Comparison of ENCODE assay signal across 11 mouse cellular contexts in genomic region chr19:10905728-10906000, GRCm38 (mm10). TPM values are rescaled to one million over a fixed set of nuclear protein-coding genes. Genes with fewer than 3 reads are reported as not detected.
DNase-seq lines count a peak whose midpoint lies in the region; ATAC-seq and TF ChIP-seq lines count a peak whose summit lies in the region.
"Had no signal": no experiment of that assay in that cellular context is flagged by ENCODE, and none has a peak within 500 bp of the region (broad histone marks: within the 10 kb centered on the region; RNA-seq: fewer than 3 reads in every experiment).

No protein-coding gene starts in this region.

- no peaks in the 10 kb centered on the region for H3K79me2 ChIP-seq in liver, adult 2 months (ENCODE audit: control insufficient read depth, insufficient read depth, low read length)

- H3K9ac ChIP-seq in heart, embryonic 12.5 days = peak overlapping the region; percentile 55; the same call in 1 of the 2 replicates
- H3K9ac ChIP-seq in liver, adult 2 months (ENCODE audit: low read depth, low read length) = no peak overlapping the region
- no peak overlapping the region for H3K9ac ChIP-seq in hindbrain, embryonic 15.5 days
- H3K9ac ChIP-seq: midbrain, embryonic 13.5 days had no signal

- peaks cover 66% of the 10 kb centered on the region for H3K36me3 ChIP-seq in heart, embryonic 12.5 days
- H3K36me3 ChIP-seq in liver, adult 2 months (ENCODE audit: control insufficient read depth, insufficient read depth, low read length) = peaks cover 42% of the 10 kb centered on the region
- H3K36me3 ChIP-seq in hindbrain, embryonic 15.5 days = peaks cover 53% of the 10 kb centered on the region

- no peaks in the 10 kb centered on the region for H3K9me3 ChIP-seq in heart, embryonic 12.5 days (replicated peaks)
- H3K9me3 ChIP-seq in hindbrain, embryonic 15.5 days = no peaks in the 10 kb centered on the region
- H3K9me3 ChIP-seq: midbrain, embryonic 13.5 days had no signal

- H3K27ac ChIP-seq in heart, embryonic 12.5 days (ENCODE audit: poor library complexity, severe bottlenecking) = peak overlapping the region; percentile 93
- H3K27ac ChIP-seq in liver, adult 2 months (replicated peaks; ENCODE audit: insufficient read depth, low read depth, low read length) = peak overlapping the region; percentile 4; the same call in 1 of the 2 replicates
- H3K27ac ChIP-seq in hindbrain, embryonic 15.5 days (replicated peaks) = peak overlapping the region; percentile 48; the same call in 1 of the 2 replicates
- H3K27ac ChIP-seq in olfactory bulb, adult 2 months (ENCODE audit: insufficient read depth, low read depth, low read length) = peak overlapping the region; percentile 27
- H3K27ac ChIP-seq: midbrain, embryonic 13.5 days had no signal

- ATAC-seq in heart, embryonic 12.5 days (ENCODE audit: insufficient number of reproducible peaks, low FRiP score) = no peak
- ATAC-seq in hindbrain, embryonic 15.5 days (ENCODE audit: low FRiP score, low read depth) = no peak
- ATAC-seq: CD4-positive, CD25-positive, alpha-beta regulatory T cell, adult 4 months; midbrain, embryonic 13.5 days had no signal

- no peaks in the 10 kb centered on the region for H3K27me3 ChIP-seq in heart, embryonic 12.5 days (replicated peaks)
- H3K27me3 ChIP-seq in liver, adult 2 months (ENCODE audit: control insufficient read depth, insufficient read depth, low read length) = no peaks in the 10 kb centered on the region
- H3K27me3 ChIP-seq in hindbrain, embryonic 15.5 days = no peaks in the 10 kb centered on the region
- H3K27me3 ChIP-seq: midbrain, embryonic 13.5 days had no signal

- peaks cover 56% of the 10 kb centered on the region for H3K4me1 ChIP-seq in heart, embryonic 12.5 days (replicated peaks)
- peaks cover 11% of the 10 kb centered on the region for H3K4me1 ChIP-seq in liver, adult 2 months (ENCODE audit: control insufficient read depth, insufficient read depth, low read length)
- no peaks in the 10 kb centered on the region for H3K4me1 ChIP-seq in hindbrain, embryonic 15.5 days (replicated peaks)
- H3K4me1 ChIP-seq in olfactory bulb, adult 2 months (ENCODE audit: control insufficient read depth, insufficient read depth, low read length) = 0 out of 2 replicates have a peak, but pooled peaks cover 4% of the 10 kb centered on the region
- H3K4me1 ChIP-seq: midbrain, embryonic 13.5 days had no signal

- DNase-seq in heart, adult 18-20 months = no peak
- no peak for DNase-seq in liver, adult 2 months (ENCODE audit: extremely low read depth, low read depth, low spot score)
- no peak for DNase-seq in liver
- no peak for DNase-seq in adipocyte (ENCODE audit: low spot score)
- no peak for DNase-seq in thymus, postnatal 0 days (ENCODE audit: low spot score)
- DNase-seq: thymus, postnatal 14 days had no signal

- peak overlapping the region; percentile 31 for H3K4me2 ChIP-seq in heart, embryonic 12.5 days
- no peak overlapping the region for H3K4me2 ChIP-seq in hindbrain, embryonic 15.5 days
- H3K4me2 ChIP-seq: midbrain, embryonic 13.5 days had no signal

- TF ChIP-seq POLR2A in liver, adult 2 months (IDR thresholded peaks at IDR 0.05; ENCODE audit: extremely low read depth, insufficient read depth, low read length) = no peak
- no peak for TF ChIP-seq POLR2A in olfactory bulb, adult 2 months (IDR thresholded peaks at IDR 0.05; ENCODE audit: insufficient read depth, low read depth, low read length)

- H3K4me3 ChIP-seq in heart, embryonic 12.5 days = no peak overlapping the region
- no peak overlapping the region for H3K4me3 ChIP-seq in liver, adult 2 months (ENCODE audit: insufficient read depth, low read depth, low read length)
- H3K4me3 ChIP-seq in hindbrain, embryonic 15.5 days = no peak overlapping the region
- H3K4me3 ChIP-seq in olfactory bulb, adult 2 months (ENCODE audit: insufficient read depth, low read depth, low read length) = no peak overlapping the region
- H3K4me3 ChIP-seq: midbrain, embryonic 13.5 days had no signal

- WGBS in heart, embryonic 12.5 days = 32% methylated on average over 5 of the region's 5 CpGs
- WGBS in liver, adult 2 months = 82% methylated on average over 5 of the region's 5 CpGs
- 83% methylated on average over 5 of the region's 5 CpGs for WGBS in hindbrain, embryonic 15.5 days
- WGBS in olfactory bulb, adult 2 months = 70% methylated on average over 5 of the region's 5 CpGs

- no peak for TF ChIP-seq CTCF in liver, adult 2 months (IDR thresholded peaks at IDR 0.05; ENCODE audit: low read depth, low read length)
- TF ChIP-seq CTCF in olfactory bulb, adult 2 months (IDR thresholded peaks at IDR 0.05; ENCODE audit: insufficient read depth, low read depth, low read length) = no peak

RNA-seq across cellular contexts. Expression of gene Prpf19, which starts 10.6 kb away (rescaled TPM):
- 24.9 and 26.2 TPM in 2 replicates for polyA plus RNA-seq in heart, embryonic 12.5 days (2016; fragmentation: Nextera tagmentation; extraction: Ambion mirVana)
- total RNA-seq in heart, adult 18-20 months (2021) = 100 to 1,000 TPM; 237 to 251 TPM
- 95.5 and 100 TPM in 2 replicates for total RNA-seq in liver, adult 2 months (2014; rRNA removed)
- polyA plus RNA-seq in liver, adult 2 months (2012; rRNA removed) = 150 and 184 TPM in 2 replicates
- 43.3 and 44.1 TPM in 2 replicates for polyA plus RNA-seq in hindbrain, embryonic 15.5 days (2015; fragmentation: Nextera tagmentation; extraction: Ambion mirVana)
- 125 TPM in 1 of 2 replicates, not detected in the other for polyA plus RNA-seq in olfactory bulb, adult 2 months (2012; ENCODE audit: insufficient read depth, insufficient read length, low replicate concordance, missing spikeins)
- 31.6 and 34.9 TPM in 2 replicates for polyA plus RNA-seq in thymus, postnatal 0 days (2015; fragmentation: Nextera tagmentation; extraction: Ambion mirVana)

RNA-seq across cellular contexts. Expression of gene Zp1, which starts 14.8 kb away (rescaled TPM):
- polyA plus RNA-seq in heart, embryonic 12.5 days (2016; fragmentation: Nextera tagmentation; extraction: Ambion mirVana) = not detected in 2 replicates
- not detected for total RNA-seq in heart, adult 18-20 months (2021)
- not detected in 2 replicates for total RNA-seq in liver, adult 2 months (2014; rRNA removed)
- polyA plus RNA-seq in liver, adult 2 months (2012; rRNA removed) = not detected in 2 replicates
- 0.21 and 0.27 TPM in 2 replicates for polyA plus RNA-seq in hindbrain, embryonic 15.5 days (2015; fragmentation: Nextera tagmentation; extraction: Ambion mirVana)
- polyA plus RNA-seq in olfactory bulb, adult 2 months (2012; ENCODE audit: insufficient read depth, insufficient read length, low replicate concordance, missing spikeins) = not detected in 2 replicates
- 0.82 and 1.2 TPM in 2 replicates for polyA plus RNA-seq in thymus, postnatal 0 days (2015; fragmentation: Nextera tagmentation; extraction: Ambion mirVana)
- polyA plus RNA-seq: CD4-positive, CD25-positive, alpha-beta regulatory T cell, adult 4 months; midbrain, embryonic 13.5 days had no signal

RNA-seq across cellular contexts. Expression of gene Tmem109, which starts 23.9 kb away (rescaled TPM):
- 67.4 and 70.9 TPM in 2 replicates for polyA plus RNA-seq in heart, embryonic 12.5 days (2016; fragmentation: Nextera tagmentation; extraction: Ambion mirVana)
- 100 to 1,000 TPM; 104 to 113 TPM for total RNA-seq in heart, adult 18-20 months (2021)
- total RNA-seq in liver, adult 2 months (2014; rRNA removed) = 7.1 and 8.9 TPM in 2 replicates
- polyA plus RNA-seq in liver, adult 2 months (2012; rRNA removed) = 32.2 and 35.2 TPM in 2 replicates
- 45.6 and 46.2 TPM in 2 replicates for polyA plus RNA-seq in hindbrain, embryonic 15.5 days (2015; fragmentation: Nextera tagmentation; extraction: Ambion mirVana)
- polyA plus RNA-seq in olfactory bulb, adult 2 months (2012; ENCODE audit: insufficient read depth, insufficient read length, low replicate concordance, missing spikeins) = not detected in 2 replicates
- polyA plus RNA-seq in thymus, postnatal 0 days (2015; fragmentation: Nextera tagmentation; extraction: Ambion mirVana) = 35.2 and 41.6 TPM in 2 replicates

RNA-seq across cellular contexts. Expression of gene Ptgdr2, which starts 31.3 kb away (rescaled TPM):
- polyA plus RNA-seq in heart, embryonic 12.5 days (2016; fragmentation: Nextera tagmentation; extraction: Ambion mirVana) = 0.09 TPM in 1 of 2 replicates, not detected in the other
- not detected for total RNA-seq in heart, adult 18-20 months (2021)
- not detected in 2 replicates for total RNA-seq in liver, adult 2 months (2014; rRNA removed)
- not detected in 2 replicates for polyA plus RNA-seq in liver, adult 2 months (2012; rRNA removed)
- polyA plus RNA-seq in hindbrain, embryonic 15.5 days (2015; fragmentation: Nextera tagmentation; extraction: Ambion mirVana) = 0.08 and 0.09 TPM in 2 replicates
- polyA plus RNA-seq in olfactory bulb, adult 2 months (2012; ENCODE audit: insufficient read depth, insufficient read length, low replicate concordance, missing spikeins) = not detected in 2 replicates
- polyA plus RNA-seq in thymus, postnatal 0 days (2015; fragmentation: Nextera tagmentation; extraction: Ambion mirVana) = 0.27 and 0.39 TPM in 2 replicates
- polyA plus RNA-seq: CD4-positive, CD25-positive, alpha-beta regulatory T cell, adult 4 months had no signal

RNA-seq across cellular contexts. Expression of gene Tmem132a, which starts 35.9 kb away (rescaled TPM):
- 61.5 and 62.2 TPM in 2 replicates for polyA plus RNA-seq in heart, embryonic 12.5 days (2016; fragmentation: Nextera tagmentation; extraction: Ambion mirVana)
- 10 to 100 TPM; 10.1 to 10.3 TPM for total RNA-seq in heart, adult 18-20 months (2021)
- 0.18 and 0.40 TPM in 2 replicates for total RNA-seq in liver, adult 2 months (2014; rRNA removed)
- 0.75 and 0.90 TPM in 2 replicates for polyA plus RNA-seq in liver, adult 2 months (2012; rRNA removed)
- polyA plus RNA-seq in hindbrain, embryonic 15.5 days (2015; fragmentation: Nextera tagmentation; extraction: Ambion mirVana) = 171 and 188 TPM in 2 replicates
- not detected in 2 replicates for polyA plus RNA-seq in olfactory bulb, adult 2 months (2012; ENCODE audit: insufficient read depth, insufficient read length, low replicate concordance, missing spikeins)
- polyA plus RNA-seq in thymus, postnatal 0 days (2015; fragmentation: Nextera tagmentation; extraction: Ambion mirVana) = 3.6 and 4.2 TPM in 2 replicates

Comparison
In these comparisons a context has a peak if more than half of its experiments do, and no peak if none do; other contexts are left out.
1. H3K27ac ChIP-seq: peak in every context shown above with its lines; median percentile 93 in heart, embryonic 12.5 days; 48 in hindbrain, embryonic 15.5 days; 27 in olfactory bulb, adult 2 months; 4 in liver, adult 2 months.
2. RNA of gene Tmem109, which starts 23.9 kb away (polyA plus RNA-seq): 67.4 to 70.9 TPM in heart, embryonic 12.5 days, 45.6 to 46.2 TPM in hindbrain, embryonic 15.5 days, 32.2 to 35.2 TPM in liver, adult 2 months and 35.2 to 41.6 TPM in thymus, postnatal 0 days; not detected in olfactory bulb, adult 2 months; every median in the first group is over 10 times any median in the second.